Mouse (Mus musculus): ENCODE data around the gene Retreg1. TPM values are rescaled to one million over a fixed set of nuclear protein-coding genes. Genes with fewer than 3 reads are reported as not detected.

The Retreg1 gene
- total and polyA plus RNA-seq, 2 experiments from 2014 or later: 28.0 to 29.0 TPM

GRCm38 (mm10) chr15:25834920-25835674, 7.9 kb upstream of the Retreg1 start:
- no peak overlapping the region for H3K9ac ChIP-seq (replicated peaks; ENCODE audit: low read length, poor library complexity, severe bottlenecking)
- TF ChIP-seq CTCF (IDR thresholded peaks at IDR 0.05): no peak
- H3K4me3 ChIP-seq (ENCODE audit: low read depth, low read length): no peak overlapping the region
- DNase-seq (ENCODE audit: low spot score) (no peak), ATAC-seq (ENCODE audit: low FRiP score) (no peak)
- H3K9me3 ChIP-seq (ENCODE audit: low read length): no peaks in the 10 kb centered on the region
- H3K4me1 ChIP-seq (ENCODE audit: insufficient read depth, low read length): no peaks in the 10 kb centered on the region
- H3K27ac ChIP-seq (ENCODE audit: low read depth, low read length): no peak overlapping the region
- H3K4me2 ChIP-seq (ENCODE audit: low read depth, low read length, poor library complexity, severe bottlenecking): no peak overlapping the region
- H3K27me3 ChIP-seq (ENCODE audit: insufficient read depth, low read length): no peaks in the 10 kb centered on the region
- no peaks in the 10 kb centered on the region for H3K36me3 ChIP-seq (ENCODE audit: insufficient read depth, low read length)
- WGBS: 88% methylated on average over 17 of the region's 17 CpGs

GRCm38 (mm10) chr15:25842462-25843085, 406 bp upstream of the Retreg1 start:
- Histone ChIP-seq H3K36me3 (ENCODE audit: insufficient read depth, low read length) (no peaks in the 10 kb centered on the region), H3K27me3 (ENCODE audit: insufficient read depth, low read length) (no peaks in the 10 kb centered on the region), H3K4me3 (ENCODE audit: low read depth, low read length) (peak overlapping the region; percentile 81), H3K27ac (ENCODE audit: low read depth, low read length) (peak overlapping the region; percentile 62), H3K4me2 (ENCODE audit: low read depth, low read length, poor library complexity, severe bottlenecking) (peak overlapping the region; percentile 93), H3K9ac (replicated peaks; ENCODE audit: low read length, poor library complexity, severe bottlenecking) (peak overlapping the region; percentile 75), H3K4me1 (ENCODE audit: insufficient read depth, low read length) (no peaks in the 10 kb centered on the region), H3K9me3 (ENCODE audit: low read length) (no peaks in the 10 kb centered on the region)
- DNase-seq (ENCODE audit: low spot score): no peak
- TF ChIP-seq CTCF (IDR thresholded peaks at IDR 0.05): peak; percentile 13; the same call in 1 of the 2 replicates
- 14% methylated on average over 16 of the region's 16 CpGs for WGBS
- ATAC-seq (ENCODE audit: low FRiP score): peak; percentile 31

- H3K4me1 ChIP-seq (ENCODE audit: insufficient read depth, low read length): no peaks in the 10 kb centered on the region
- H3K9me3 ChIP-seq (ENCODE audit: low read length): no peaks in the 10 kb centered on the region
- peak overlapping the region; percentile 81 for H3K4me3 ChIP-seq (ENCODE audit: low read depth, low read length)
- ATAC-seq (ENCODE audit: low FRiP score) (no peak), DNase-seq (ENCODE audit: low spot score) (no peak)
- H3K27ac ChIP-seq (ENCODE audit: low read depth, low read length): no peak overlapping the region
- peak overlapping the region; percentile 93 for H3K4me2 ChIP-seq (ENCODE audit: low read depth, low read length, poor library complexity, severe bottlenecking)
- H3K27me3 ChIP-seq (ENCODE audit: insufficient read depth, low read length): no peaks in the 10 kb centered on the region
- no peaks in the 10 kb centered on the region for H3K36me3 ChIP-seq (ENCODE audit: insufficient read depth, low read length)
- 10% methylated on average over 11 of the region's 11 CpGs for WGBS
- TF ChIP-seq CTCF (IDR thresholded peaks at IDR 0.05): no peak
- peak overlapping the region; percentile 75; the same call in 1 of the 2 replicates for H3K9ac ChIP-seq (replicated peaks; ENCODE audit: low read length, poor library complexity, severe bottlenecking)
Observed at GRCm38 (mm10) chr15:25844013-25844570, 1.1 kb downstream of the Retreg1 start.

GRCm38 (mm10) chr15:25844771-25845170, 1.8 kb downstream of the Retreg1 start:
- Histone ChIP-seq H3K4me3 (ENCODE audit: low read depth, low read length) (peak overlapping the region; percentile 81), H3K4me1 (ENCODE audit: insufficient read depth, low read length) (no peaks in the 10 kb centered on the region), H3K36me3 (ENCODE audit: insufficient read depth, low read length) (no peaks in the 10 kb centered on the region), H3K27me3 (ENCODE audit: insufficient read depth, low read length) (no peaks in the 10 kb centered on the region), H3K4me2 (ENCODE audit: low read depth, low read length, poor library complexity, severe bottlenecking) (peak overlapping the region; percentile 93), H3K9ac (replicated peaks; ENCODE audit: low read length, poor library complexity, severe bottlenecking) (no peak overlapping the region), H3K27ac (ENCODE audit: low read depth, low read length) (no peak overlapping the region), H3K9me3 (ENCODE audit: low read length) (no peaks in the 10 kb centered on the region)
- WGBS: 56% methylated on average over 4 of the region's 4 CpGs
- DNase-seq (ENCODE audit: low spot score) (no peak), ATAC-seq (ENCODE audit: low FRiP score) (no peak)
- no peak for TF ChIP-seq CTCF (IDR thresholded peaks at IDR 0.05)

- 95% methylated on average over 1 of the region's 1 CpGs for WGBS
- no peak overlapping the region for H3K4me2 ChIP-seq (ENCODE audit: low read depth, low read length, poor library complexity, severe bottlenecking)
- H3K36me3 ChIP-seq (ENCODE audit: insufficient read depth, low read length): no peaks in the 10 kb centered on the region
- no peaks in the 10 kb centered on the region for H3K4me1 ChIP-seq (ENCODE audit: insufficient read depth, low read length)
- no peak for ATAC-seq (ENCODE audit: low FRiP score)
- DNase-seq (ENCODE audit: low spot score): no peak
- no peaks in the 10 kb centered on the region for H3K9me3 ChIP-seq (ENCODE audit: low read length)
- H3K4me3 ChIP-seq (ENCODE audit: low read depth, low read length): no peak overlapping the region
- no peaks in the 10 kb centered on the region for H3K27me3 ChIP-seq (ENCODE audit: insufficient read depth, low read length)
- no peak overlapping the region for H3K9ac ChIP-seq (replicated peaks; ENCODE audit: low read length, poor library complexity, severe bottlenecking)
- TF ChIP-seq CTCF (IDR thresholded peaks at IDR 0.05): no peak
- H3K27ac ChIP-seq (ENCODE audit: low read depth, low read length): no peak overlapping the region
Observed at GRCm38 (mm10) chr15:25847576-25848168, 4.7 kb downstream of the Retreg1 start.

Measured in midbrain, postnatal 0 days (tissue).